Mouse (Mus musculus): ENCODE data around the gene Tas2r119. TPM values are rescaled to one million over a fixed set of nuclear protein-coding genes. Genes with fewer than 3 reads are reported as not detected.

Gene Tas2r119
- polyA plus RNA-seq, 1 experiment from 2014 or later: not detected

GRCm38 (mm10) chr15:32225394-32225793 lies 48.3 kb downstream of the Tas2r119 start:
- no peak for ATAC-seq (ENCODE audit: insufficient number of reproducible peaks, low FRiP score, low TSS enrichment, low read depth)
- Histone ChIP-seq H3K4me3 (replicated peaks) (no peak overlapping the region), H3K4me1 (no peaks in the 10 kb centered on the region), H3K36me3 (no peaks in the 10 kb centered on the region), H3K9ac (no peak overlapping the region), H3K4me2 (replicated peaks) (no peak overlapping the region), H3K9me3 (replicated peaks) (no peaks in the 10 kb centered on the region), H3K27me3 (no peaks in the 10 kb centered on the region), H3K27ac (replicated peaks) (no peak overlapping the region)
- 83% methylated on average over 3 of the region's 3 CpGs for WGBS

GRCm38 (mm10) chr15:32226381-32226780 lies 49.3 kb downstream of the Tas2r119 start:
- WGBS: 75% methylated on average over 6 of the region's 6 CpGs
- Histone ChIP-seq H3K4me3 (replicated peaks) (no peak overlapping the region), H3K9me3 (replicated peaks) (no peaks in the 10 kb centered on the region), H3K4me1 (no peaks in the 10 kb centered on the region), H3K36me3 (no peaks in the 10 kb centered on the region), H3K27me3 (no peaks in the 10 kb centered on the region), H3K9ac (no peak overlapping the region), H3K27ac (replicated peaks) (no peak overlapping the region), H3K4me2 (replicated peaks) (no peak overlapping the region)
- ATAC-seq (ENCODE audit: insufficient number of reproducible peaks, low FRiP score, low TSS enrichment, low read depth): no peak

GRCm38 (mm10) chr15:32226888-32227395 lies 49.9 kb downstream of the Tas2r119 start:
- no peak overlapping the region for H3K4me2 ChIP-seq (replicated peaks)
- no peak for ATAC-seq (ENCODE audit: insufficient number of reproducible peaks, low FRiP score, low TSS enrichment, low read depth)

More at GRCm38 (mm10) chr15:32226888-32227395, 49.9 kb downstream of the Tas2r119 start:
- no peak overlapping the region for H3K27ac ChIP-seq (replicated peaks)
- H3K9ac ChIP-seq: no peak overlapping the region
- no peaks in the 10 kb centered on the region for H3K4me1 ChIP-seq
- no peaks in the 10 kb centered on the region for H3K36me3 ChIP-seq
- no peaks in the 10 kb centered on the region for H3K27me3 ChIP-seq
- H3K9me3 ChIP-seq (replicated peaks): no peaks in the 10 kb centered on the region
- WGBS: 90% methylated on average over 7 of the region's 7 CpGs
- H3K4me3 ChIP-seq (replicated peaks): no peak overlapping the region

Other genes with a start within 250 kb of the Tas2r119 start
- gene Sema5a, start 67.5 kb downstream of the Tas2r119 start, polyA plus RNA-seq (2015; fragmentation: Nextera tagmentation; extraction: Ambion mirVana): 28.6 and 30.8 TPM in 2 replicates